Mouse (Mus musculus) liver, adult 2 months (tissue): ENCODE results near the gene Mdm4. TPM values are rescaled to one million over a fixed set of nuclear protein-coding genes. Genes with fewer than 3 reads are reported as not detected.

Source experiments
- DNase-seq: peaks from one replicate; pipeline ENCODE4 v3.0.0-alpha.2; 2011; ENCODE audit warnings: low read depth, low spot score; ENCODE audit errors: extremely low read depth
- H3K27ac ChIP-seq: fragments of 200-500 bp; replicated peaks from 2 replicates; pipeline ENCODE4 v1.5.1; 2012; ENCODE audit warnings: low read depth, mild to moderate bottlenecking, control low read depth, inconsistent platforms, low read length; ENCODE audit not compliant: insufficient read depth
- H3K27me3 ChIP-seq: fragments of 200-500 bp; 2 replicates; pipeline ENCODE4 v1.6.1; 2012; ENCODE audit warnings: mild to moderate bottlenecking, moderate library complexity, low read length, inconsistent platforms; ENCODE audit not compliant: control insufficient read depth, insufficient read depth
- H3K36me3 ChIP-seq: fragments of 200-500 bp; 2 replicates; pipeline ENCODE4 v1.6.1; 2012; ENCODE audit warnings: low read length, inconsistent platforms; ENCODE audit not compliant: control insufficient read depth, insufficient read depth
- H3K4me1 ChIP-seq: fragments of 200-500 bp; 2 replicates; pipeline ENCODE4 v1.6.1; 2011; ENCODE audit warnings: low read length; ENCODE audit not compliant: control insufficient read depth, insufficient read depth
- H3K4me3 ChIP-seq: fragments of 200-500 bp; 2 replicates; pipeline ENCODE4 v1.5.1; 2011; ENCODE audit warnings: low read depth, mild to moderate bottlenecking, control low read depth, low read length, moderate library complexity; ENCODE audit not compliant: insufficient read depth
- H3K79me2 ChIP-seq: fragments of 200-500 bp; 2 replicates; pipeline ENCODE4 v1.6.1; 2012; ENCODE audit warnings: inconsistent platforms, mild to moderate bottlenecking, low read length, moderate library complexity; ENCODE audit not compliant: control insufficient read depth, insufficient read depth
- H3K9ac ChIP-seq: fragments of 200-500 bp; 2 replicates; pipeline ENCODE4 v1.6.1; 2012; ENCODE audit warnings: low read depth, mild to moderate bottlenecking, control low read depth, inconsistent platforms, low read length
- CTCF ChIP-seq: fragments of 200-500 bp; IDR thresholded peaks from 2 replicates; pipeline ENCODE4 v1.5.1; 2011; ENCODE audit warnings: low read depth, low read length, control low read depth
- POLR2A ChIP-seq: fragments of 200-500 bp; IDR thresholded peaks from 2 replicates; pipeline ENCODE4 v1.6.1; 2011; ENCODE audit warnings: low read length, control low read depth; ENCODE audit not compliant: insufficient read depth; ENCODE audit errors: extremely low read depth
- WGBS: fragments of 180-500 bp; shearing (Covaris S2); methylation state at CpG from one replicate; pipeline ENCODE4 v1.1.7; 2018; 5-methylcytosine and 5-hydroxymethylcytosine counted together
- polyA plus RNA-seq: library from polyadenylated mRNA; depleted of rRNA; stranded (reverse); fragments of >200 nt; gene quantifications from 2 replicates; pipeline ENCODE4 v1.2.3, GENCODE M21; 2012
- total RNA-seq: library from RNA; depleted of rRNA; stranded (reverse); fragments of >200 nt; gene quantifications from 2 replicates; pipeline ENCODE4 v1.2.3, GENCODE M21; 2014

Mdm4 gene
- total and polyA plus RNA-seq, 2 experiments: 14.3 to 41.8 TPM

GRCm38 (mm10) chr1:132956809-132957208 lies 73.6 kb downstream of the Mdm4 start:
- peak; percentile 69 for DNase-seq
- H3K27ac ChIP-seq: no peak overlapping the region
- no peaks in the 10 kb centered on the region for H3K4me1 ChIP-seq
- H3K9ac ChIP-seq: no peak overlapping the region
- H3K79me2 ChIP-seq: no peaks in the 10 kb centered on the region
- 37% methylated on average over 5 of the region's 5 CpGs for WGBS
- H3K36me3 ChIP-seq: no peaks in the 10 kb centered on the region
- no peak for TF ChIP-seq POLR2A
- no peak for TF ChIP-seq CTCF
- H3K4me3 ChIP-seq: no peak overlapping the region
- H3K27me3 ChIP-seq: no peaks in the 10 kb centered on the region

- TF ChIP-seq CTCF: no peak
- no peak for TF ChIP-seq POLR2A
- Histone ChIP-seq H3K9ac (no peak overlapping the region), H3K4me3 (no peak overlapping the region), H3K4me1 (no peaks in the 10 kb centered on the region), H3K27me3 (no peaks in the 10 kb centered on the region), H3K36me3 (no peaks in the 10 kb centered on the region), H3K27ac (no peak overlapping the region), H3K79me2 (no peaks in the 10 kb centered on the region)
- no peak for DNase-seq
- WGBS: 69% methylated on average over 7 of the region's 7 CpGs
These were observed 82.5 kb downstream of the Mdm4 start for GRCm38 (mm10) chr1:132947811-132948210.

- Histone ChIP-seq H3K27me3 (no peaks in the 10 kb centered on the region), H3K27ac (no peak overlapping the region), H3K79me2 (no peaks in the 10 kb centered on the region), H3K36me3 (no peaks in the 10 kb centered on the region), H3K4me1 (no peaks in the 10 kb centered on the region), H3K9ac (no peak overlapping the region), H3K4me3 (no peak overlapping the region)
- TF ChIP-seq POLR2A (no peak), CTCF (no peak)
- 79% methylated on average over 8 of the region's 8 CpGs for WGBS
- no peak for DNase-seq
These were observed 84.5 kb downstream of the Mdm4 start for GRCm38 (mm10) chr1:132945826-132946225.

GRCm38 (mm10) chr1:132938975-132939374 lies 91.4 kb downstream of the Mdm4 start:
- H3K27me3 ChIP-seq: no peaks in the 10 kb centered on the region
- H3K4me3 ChIP-seq: no peak overlapping the region
- no peak overlapping the region for H3K27ac ChIP-seq
- DNase-seq: no peak
- no peaks in the 10 kb centered on the region for H3K4me1 ChIP-seq
- no peaks in the 10 kb centered on the region for H3K79me2 ChIP-seq
- WGBS: 76% methylated on average over 8 of the region's 8 CpGs
- H3K9ac ChIP-seq: no peak overlapping the region
- no peak for TF ChIP-seq CTCF
- TF ChIP-seq POLR2A: no peak
- no peaks in the 10 kb centered on the region for H3K36me3 ChIP-seq

DNA sequence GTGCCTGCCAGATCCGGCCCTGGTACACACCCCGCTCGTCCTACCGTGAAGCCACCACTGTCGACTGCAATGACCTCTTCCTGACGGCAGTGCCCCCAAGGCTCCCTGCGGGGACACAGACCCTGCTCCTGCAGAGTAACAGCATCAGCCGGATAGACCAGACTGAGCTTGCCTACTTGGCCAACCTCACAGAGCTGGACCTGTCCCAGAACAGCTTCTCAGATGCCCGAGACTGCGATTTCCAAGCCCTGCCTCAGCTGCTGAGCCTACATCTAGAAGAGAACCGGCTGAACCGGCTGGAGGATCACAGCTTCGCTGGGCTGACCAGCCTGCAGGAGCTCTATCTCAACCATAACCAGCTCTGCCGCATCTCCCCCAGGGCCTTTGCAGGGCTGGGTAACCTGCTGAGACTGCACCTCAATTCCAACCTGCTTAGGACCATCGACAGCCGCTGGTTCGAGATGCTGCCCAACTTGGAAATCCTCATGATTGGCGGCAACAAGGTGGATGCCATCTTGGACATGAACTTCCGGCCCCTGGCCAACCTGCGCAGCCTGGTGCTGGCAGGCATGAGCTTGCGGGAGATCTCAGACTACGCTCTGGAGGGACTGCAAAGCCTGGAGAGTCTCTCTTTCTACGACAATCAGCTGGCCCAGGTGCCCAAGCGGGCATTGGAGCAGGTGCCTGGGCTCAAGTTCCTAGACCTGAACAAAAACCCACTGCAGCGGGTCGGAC lies 92.9 kb downstream of the Mdm4 start:
- Histone ChIP-seq H3K27me3 (no peaks in the 10 kb centered on the region), H3K79me2 (no peaks in the 10 kb centered on the region), H3K27ac (no peak overlapping the region), H3K4me1 (no peaks in the 10 kb centered on the region), H3K4me3 (no peak overlapping the region), H3K36me3 (no peaks in the 10 kb centered on the region), H3K9ac (no peak overlapping the region)
- DNase-seq: no peak
- TF ChIP-seq CTCF: no peak
- 84% methylated on average over 26 of the region's 26 CpGs for WGBS

DNA sequence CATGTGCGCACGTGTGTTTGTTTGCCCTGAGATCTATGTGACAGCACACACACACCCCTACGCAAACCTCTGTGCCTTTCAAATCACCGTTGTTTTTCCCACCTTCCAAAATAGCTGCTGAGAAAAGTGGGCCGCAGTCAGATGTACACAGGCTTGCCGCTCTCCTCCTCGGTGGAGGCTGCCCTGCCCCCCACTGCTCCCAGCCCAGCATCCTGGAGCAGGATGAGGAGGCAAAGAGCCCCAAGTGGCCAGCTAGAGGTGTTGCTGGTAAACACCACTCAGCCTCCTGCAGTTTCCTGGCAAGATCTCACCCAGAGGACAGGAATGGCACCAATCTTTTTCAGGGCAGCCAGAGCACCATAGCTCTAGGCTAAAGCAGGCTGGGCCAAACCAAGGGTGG lies 95.5 kb downstream of the Mdm4 start:
- H3K4me3 ChIP-seq: no peak overlapping the region
- H3K9ac ChIP-seq: no peak overlapping the region
- H3K27me3 ChIP-seq: no peaks in the 10 kb centered on the region
- H3K36me3 ChIP-seq: no peaks in the 10 kb centered on the region
- 37% methylated on average over 7 of the region's 7 CpGs for WGBS
- no peaks in the 10 kb centered on the region for H3K4me1 ChIP-seq
- H3K79me2 ChIP-seq: no peaks in the 10 kb centered on the region
- no peak for TF ChIP-seq CTCF
- TF ChIP-seq POLR2A: no peak
- DNase-seq: no peak
- no peak overlapping the region for H3K27ac ChIP-seq
